Mouse (Mus musculus) CH12.LX (cell line): ENCODE results near the gene Fes.

Experiments used
- CTCF ChIP-seq, 2 experiments: IDR thresholded peaks in 1 of 2; conservative IDR thresholded peaks in 1 of 2; 2 replicates each; pipeline ENCODE4 v1.5.1; 2011 to 2012; ENCODE audit warnings: low read depth in 2 of 2, low read length in 2 of 2, improper control_type of control experiment in 1 of 2, inconsistent platforms in 1 of 2, mild to moderate bottlenecking in 1 of 2, moderate library complexity in 1 of 2
- EP300 ChIP-seq: IDR thresholded peaks from 2 replicates; pipeline ENCODE4 v1.6.1; 2011; ENCODE audit warnings: low read length, improper control_type of control experiment
- HCFC1 ChIP-seq: IDR thresholded peaks from 2 replicates; pipeline ENCODE4 v1.6.1; 2012; ENCODE audit warnings: low read depth, mild to moderate bottlenecking, inconsistent platforms, low read length, improper control_type of control experiment
- JUND ChIP-seq: conservative IDR thresholded peaks from 2 replicates; pipeline ENCODE4 v1.6.1; 2011; ENCODE audit warnings: low read depth, low read length, improper control_type of control experiment
- MAX ChIP-seq: IDR thresholded peaks from 2 replicates; pipeline ENCODE4 v1.6.1; 2011; ENCODE audit warnings: low read length, improper control_type of control experiment
- MEF2A ChIP-seq: IDR thresholded peaks from 2 replicates; pipeline ENCODE4 v1.6.1; 2014; ENCODE audit warnings: low read depth, mild to moderate bottlenecking, inconsistent platforms, low read length, improper control_type of control experiment, borderline replicate concordance
- MXI1 ChIP-seq: IDR thresholded peaks from 2 replicates; pipeline ENCODE4 v1.6.1; 2011; ENCODE audit warnings: mild to moderate bottlenecking, low read depth, low read length, improper control_type of control experiment
- NELFE ChIP-seq: IDR thresholded peaks from 2 replicates; pipeline ENCODE4 v1.6.1; 2011; ENCODE audit warnings: low read depth, low read length, improper control_type of control experiment
- POLR2A ChIP-seq: IDR thresholded peaks from 2 replicates; pipeline ENCODE4 v1.6.1; 2011; ENCODE audit warnings: low read depth, mild to moderate bottlenecking, improper control_type of control experiment, low read length
- TBP ChIP-seq: conservative IDR thresholded peaks from 2 replicates; pipeline ENCODE4 v1.6.1; 2011; ENCODE audit warnings: low read depth, low read length, improper control_type of control experiment
- USF2 ChIP-seq: conservative IDR thresholded peaks from 2 replicates; pipeline ENCODE4 v1.6.1; 2011; ENCODE audit warnings: low read depth, low read length, improper control_type of control experiment
- ZC3H11A ChIP-seq: IDR thresholded peaks from 2 replicates; pipeline ENCODE4 v1.6.1; 2012; ENCODE audit warnings: low read depth, mild to moderate bottlenecking, inconsistent platforms, low read length, improper control_type of control experiment
- ZNF384 ChIP-seq: IDR thresholded peaks from 2 replicates; pipeline ENCODE4 v1.6.1; 2012; ENCODE audit warnings: low read depth, low read length, improper control_type of control experiment, inconsistent platforms

- TF ChIP-seq CTCF (conservative IDR thresholded peaks at IDR 0.05 in 1 of 2, IDR thresholded peaks at IDR 0.05 in 1 of 2; ENCODE audit: low read depth in 2 of 2, low read length in 2 of 2) (no peak), MXI1 (no peak), JUND (no peak), USF2 (no peak), TBP (no peak), ZNF384 (no peak), POLR2A (no peak), MAX (no peak), ZC3H11A (no peak), NELFE (no peak), EP300 (no peak), HCFC1 (no peak), MEF2A (no peak)
Observed at GRCm38 (mm10) chr7:80352920-80353319, 34.8 kb downstream of the Fes start.
